Mouse (Mus musculus): ENCODE results near the gene Txnrd2. TPM values are rescaled to one million over a fixed set of nuclear protein-coding genes. Genes with fewer than 3 reads are reported as not detected.
A peak's percentile ranks its signal among the peaks of the same experiment; 100 is the strongest.

Gene Txnrd2
- polyA plus RNA-seq (2015; fragmentation: Nextera tagmentation; extraction: Ambion mirVana), result 34.0 and 35.5 TPM in 2 replicates

GRCm38 (mm10) chr16:18426215-18426791, at the start of gene Txnrd2:
Gene Txnrd2 (plus strand): TSS chr16:18426384.
- peak within 1 kb of the TSS; percentile 80 for H3K4me3 ChIP-seq
- no peaks in the 10 kb centered on the region for H3K9me3 ChIP-seq
- H3K27ac ChIP-seq, result peak within 1 kb of the TSS; percentile 74
- under 1% methylated on average over 52 of the region's 52 CpGs for WGBS
- H3K4me2 ChIP-seq, result peak within 1 kb of the TSS; percentile 81
- ATAC-seq (replicated peaks), result peak; percentile 88
- 0 out of 2 replicates have a peak, but pooled peaks cover 7% of the 10 kb centered on the region for H3K36me3 ChIP-seq (replicated peaks)
- peaks cover 26% of the 10 kb centered on the region for H3K4me1 ChIP-seq
- H3K9ac ChIP-seq, result peak within 1 kb of the TSS; percentile 82
- no peaks in the 10 kb centered on the region for H3K27me3 ChIP-seq (replicated peaks)

- H3K9ac ChIP-seq, result no peak overlapping the region
- no peak overlapping the region for H3K4me3 ChIP-seq
- ATAC-seq (replicated peaks), result no peak
- H3K27me3 ChIP-seq (replicated peaks), result no peaks in the 10 kb centered on the region
- H3K9me3 ChIP-seq, result no peaks in the 10 kb centered on the region
- no peak overlapping the region for H3K27ac ChIP-seq
- H3K4me1 ChIP-seq, result peaks cover 48% of the 10 kb centered on the region
- H3K36me3 ChIP-seq (replicated peaks), result no peaks in the 10 kb centered on the region
- H3K4me2 ChIP-seq, result no peak overlapping the region
- 26% methylated on average over 3 of the region's 3 CpGs for WGBS
Observed at GRCm38 (mm10) chr16:18377203-18377602, 49.0 kb upstream of the Txnrd2 start.

DNA sequence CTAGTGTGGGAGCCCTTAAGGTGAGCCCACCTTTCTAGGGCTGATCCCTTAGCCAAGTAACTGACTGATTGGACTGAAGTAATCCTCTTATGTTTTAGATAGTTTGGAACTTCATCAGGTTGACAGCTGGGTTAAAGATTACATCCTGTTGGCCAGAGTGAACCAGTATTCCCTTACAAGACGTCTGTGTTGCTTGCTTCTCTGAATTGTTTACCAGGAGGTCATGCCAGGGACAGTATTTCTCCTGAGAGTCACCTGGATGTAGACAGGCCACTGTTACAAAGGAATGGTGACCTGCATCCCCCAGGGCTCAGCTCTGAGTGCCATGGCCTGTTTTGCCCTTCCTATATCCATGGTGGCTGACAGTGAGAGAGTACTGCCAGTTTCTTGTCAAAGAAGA, 47.7 kb upstream of the Txnrd2 start:
- 26% methylated on average over 1 of the region's 1 CpGs for WGBS
- H3K36me3 ChIP-seq (replicated peaks), result no peaks in the 10 kb centered on the region
- no peak overlapping the region for H3K9ac ChIP-seq
- H3K4me1 ChIP-seq, result peaks cover 52% of the 10 kb centered on the region
- no peak overlapping the region for H3K4me2 ChIP-seq
- no peaks in the 10 kb centered on the region for H3K27me3 ChIP-seq (replicated peaks)
- no peak overlapping the region for H3K4me3 ChIP-seq
- no peak for ATAC-seq (replicated peaks)
- H3K27ac ChIP-seq, result no peak overlapping the region
- H3K9me3 ChIP-seq, result no peaks in the 10 kb centered on the region

DNA sequence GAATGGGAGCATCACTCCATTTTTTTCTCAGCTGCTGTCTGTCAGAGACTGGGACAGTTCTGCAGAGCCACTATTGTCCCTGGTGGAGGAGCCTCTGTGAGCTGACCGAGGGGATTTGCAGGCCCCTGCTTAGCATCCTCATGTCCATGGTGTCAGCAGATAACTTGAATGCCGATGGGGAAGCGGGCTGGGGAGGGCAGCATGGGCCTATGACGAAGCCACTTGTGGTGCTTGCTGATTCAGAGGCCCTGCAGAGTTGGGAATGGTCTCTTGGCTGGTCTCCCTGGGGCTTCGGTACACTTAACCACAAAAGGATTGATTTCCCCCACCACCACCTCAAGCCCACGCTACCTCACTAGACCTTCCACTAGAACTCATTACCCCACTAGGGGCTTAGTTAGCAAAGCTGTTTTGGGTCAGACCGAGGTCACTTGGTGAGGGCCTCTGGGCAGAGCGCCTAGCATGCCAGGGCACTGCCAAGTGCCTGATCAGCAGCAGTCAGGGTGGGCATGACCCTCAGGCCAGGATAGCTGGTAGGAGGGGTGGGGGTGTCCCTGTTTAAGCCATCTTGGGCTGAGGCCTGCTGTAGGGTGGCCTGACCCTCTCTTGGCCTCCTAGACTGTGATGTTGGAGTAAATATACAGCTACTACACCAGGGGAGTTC, 46.7 kb upstream of the Txnrd2 start:
- Histone ChIP-seq H3K4me1 (peaks cover 55% of the 10 kb centered on the region), H3K27me3 (replicated peaks) (no peaks in the 10 kb centered on the region), H3K4me3 (no peak overlapping the region), H3K36me3 (replicated peaks) (no peaks in the 10 kb centered on the region), H3K9ac (no peak overlapping the region), H3K27ac (peak overlapping the region; percentile 67), H3K9me3 (no peaks in the 10 kb centered on the region), H3K4me2 (no peak overlapping the region)
- ATAC-seq (replicated peaks), result peak; percentile 29; the same call in 1 of the 2 replicates
- WGBS, result 47% methylated on average over 8 of the region's 8 CpGs

DNA sequence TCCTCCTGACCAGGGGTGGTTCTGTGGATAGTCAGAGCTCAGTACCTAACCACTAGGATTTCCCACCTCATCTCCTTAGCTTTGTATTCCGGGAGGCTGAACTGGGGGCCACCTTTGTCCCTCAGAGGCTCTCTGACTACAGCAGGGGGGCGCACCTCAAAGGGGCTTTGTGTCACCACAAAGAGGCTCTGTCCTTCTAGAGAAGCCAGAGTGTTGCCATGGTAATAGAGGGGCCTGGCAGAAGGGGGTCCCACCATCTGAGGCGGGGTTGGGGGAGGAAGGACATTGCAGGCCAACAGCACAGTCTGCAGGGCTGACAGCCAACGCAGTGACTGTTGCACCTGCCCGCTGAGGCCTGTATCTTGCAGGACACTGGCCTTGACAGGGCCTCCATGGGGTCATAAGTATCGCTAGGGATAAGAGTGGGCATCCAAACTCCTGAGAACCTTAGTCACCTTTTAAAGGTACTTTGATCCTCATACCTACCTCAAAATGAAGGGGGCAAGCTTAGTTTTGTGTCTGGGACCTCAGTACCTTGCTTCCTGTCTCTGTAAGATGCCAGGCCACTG, 45.6 kb upstream of the Txnrd2 start:
- Histone ChIP-seq H3K27me3 (replicated peaks) (no peaks in the 10 kb centered on the region), H3K9me3 (no peaks in the 10 kb centered on the region), H3K27ac (peak overlapping the region; percentile 67), H3K4me2 (no peak overlapping the region), H3K4me3 (no peak overlapping the region), H3K4me1 (peaks cover 55% of the 10 kb centered on the region), H3K36me3 (replicated peaks) (no peaks in the 10 kb centered on the region), H3K9ac (no peak overlapping the region)
- ATAC-seq (replicated peaks), result peak; percentile 64
- 9% methylated on average over 6 of the region's 6 CpGs for WGBS

GRCm38 (mm10) chr16:18381621-18382258, 44.4 kb upstream of the Txnrd2 start:
- no peak overlapping the region for H3K4me2 ChIP-seq
- H3K9ac ChIP-seq, result no peak overlapping the region
- WGBS, result 41% methylated on average over 6 of the region's 6 CpGs
- no peaks in the 10 kb centered on the region for H3K9me3 ChIP-seq
- no peaks in the 10 kb centered on the region for H3K36me3 ChIP-seq (replicated peaks)
- H3K4me1 ChIP-seq, result peaks cover 54% of the 10 kb centered on the region
- no peak; the same call in 1 of the 2 replicates for ATAC-seq (replicated peaks)
- no peak overlapping the region for H3K4me3 ChIP-seq
- no peaks in the 10 kb centered on the region for H3K27me3 ChIP-seq (replicated peaks)
- peak overlapping the region; percentile 67 for H3K27ac ChIP-seq

DNA sequence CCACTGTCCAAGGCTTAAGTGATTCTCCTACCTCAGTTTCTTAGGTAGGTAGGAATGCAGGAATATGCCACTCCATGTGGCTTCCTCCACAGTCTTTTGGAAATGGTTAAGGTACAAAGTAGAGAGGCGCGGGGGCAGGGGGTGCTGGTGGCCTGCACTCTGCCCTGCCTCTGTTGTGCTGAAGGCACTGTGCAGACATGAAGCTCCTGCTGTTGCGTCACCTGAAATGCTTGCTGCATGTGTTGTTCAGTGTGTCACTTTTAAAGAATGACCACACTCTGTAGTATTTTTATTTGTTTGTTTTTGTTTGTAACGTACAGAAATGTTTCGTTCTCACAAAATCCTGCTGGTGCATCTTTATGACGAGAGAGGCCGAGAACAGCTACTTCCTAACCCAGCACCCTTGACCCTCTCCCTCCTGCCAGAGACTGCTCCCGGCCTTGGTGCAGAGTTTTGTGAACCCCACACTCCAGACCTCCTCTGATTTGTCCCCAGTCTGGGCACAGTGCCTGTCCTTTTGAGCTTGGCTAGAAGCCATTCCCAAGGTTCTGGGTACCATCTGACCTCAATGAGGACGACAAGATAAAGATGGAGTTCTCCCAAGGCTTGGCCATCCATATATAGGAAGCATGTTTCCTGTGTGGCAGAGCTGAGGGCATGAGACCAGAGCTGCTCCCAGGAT, 43.0 kb upstream of the Txnrd2 start:
- H3K9me3 ChIP-seq, result no peaks in the 10 kb centered on the region
- no peak overlapping the region for H3K4me2 ChIP-seq
- 77% methylated on average over 9 of the region's 9 CpGs for WGBS
- H3K36me3 ChIP-seq (replicated peaks), result no peaks in the 10 kb centered on the region
- H3K27me3 ChIP-seq (replicated peaks), result no peaks in the 10 kb centered on the region
- no peak overlapping the region for H3K27ac ChIP-seq
- no peak overlapping the region for H3K9ac ChIP-seq
- H3K4me1 ChIP-seq, result peaks cover 60% of the 10 kb centered on the region
- ATAC-seq (replicated peaks), result no peak
- H3K4me3 ChIP-seq, result no peak overlapping the region

- no peaks in the 10 kb centered on the region for H3K36me3 ChIP-seq (replicated peaks)
- 11% methylated on average over 3 of the region's 3 CpGs for WGBS
- no peaks in the 10 kb centered on the region for H3K27me3 ChIP-seq (replicated peaks)
- H3K27ac ChIP-seq, result no peak overlapping the region
- no peak overlapping the region for H3K4me2 ChIP-seq
- peaks cover 60% of the 10 kb centered on the region for H3K4me1 ChIP-seq
- ATAC-seq (replicated peaks), result no peak
- no peaks in the 10 kb centered on the region for H3K9me3 ChIP-seq
- H3K4me3 ChIP-seq, result no peak overlapping the region
- no peak overlapping the region for H3K9ac ChIP-seq
Observed at GRCm38 (mm10) chr16:18383756-18384155, 42.4 kb upstream of the Txnrd2 start.

- Histone ChIP-seq H3K36me3 (replicated peaks) (no peaks in the 10 kb centered on the region), H3K27ac (no peak overlapping the region), H3K9me3 (no peaks in the 10 kb centered on the region), H3K4me2 (no peak overlapping the region), H3K27me3 (replicated peaks) (no peaks in the 10 kb centered on the region), H3K4me1 (peaks cover 60% of the 10 kb centered on the region), H3K9ac (no peak overlapping the region), H3K4me3 (no peak overlapping the region)
- 64% methylated on average over 7 of the region's 7 CpGs for WGBS
- no peak for ATAC-seq (replicated peaks)
Observed at GRCm38 (mm10) chr16:18384211-18384610, 42.0 kb upstream of the Txnrd2 start.

GRCm38 (mm10) chr16:18384659-18385058, 41.5 kb upstream of the Txnrd2 start:
- 52% methylated on average over 8 of the region's 8 CpGs for WGBS
- Histone ChIP-seq H3K27me3 (replicated peaks) (no peaks in the 10 kb centered on the region), H3K4me1 (peaks cover 57% of the 10 kb centered on the region), H3K4me2 (no peak overlapping the region), H3K27ac (no peak overlapping the region), H3K36me3 (replicated peaks) (no peaks in the 10 kb centered on the region), H3K9ac (no peak overlapping the region), H3K9me3 (no peaks in the 10 kb centered on the region), H3K4me3 (no peak overlapping the region)
- ATAC-seq (replicated peaks), result no peak

- WGBS, result 58% methylated on average over 5 of the region's 5 CpGs
- peaks cover 49% of the 10 kb centered on the region for H3K4me1 ChIP-seq
Observed at GRCm38 (mm10) chr16:18385411-18385810, 40.8 kb upstream of the Txnrd2 start.

DNA sequence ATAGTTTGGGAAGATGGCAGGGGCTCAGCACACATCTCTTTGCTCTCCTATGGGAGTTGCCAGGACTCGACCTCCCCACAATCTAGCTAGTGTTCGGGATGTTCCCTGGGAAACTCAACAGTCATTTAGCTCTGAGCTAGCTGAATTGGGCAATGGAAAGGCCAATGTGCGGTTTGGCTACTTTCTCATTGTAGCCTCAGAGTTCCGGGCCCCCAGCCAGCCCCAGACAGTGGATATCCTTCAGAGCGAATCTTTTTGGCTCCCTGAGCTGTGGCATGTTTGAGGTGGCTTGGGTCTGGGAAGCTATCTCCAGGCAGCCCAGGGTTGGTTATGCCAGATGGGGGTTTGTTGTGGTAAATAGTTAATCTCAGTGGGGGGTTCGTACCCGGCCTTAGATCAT, 39.7 kb upstream of the Txnrd2 start:
- H3K27me3 ChIP-seq (replicated peaks), result no peaks in the 10 kb centered on the region
- H3K4me2 ChIP-seq, result no peak overlapping the region
- H3K9me3 ChIP-seq, result no peaks in the 10 kb centered on the region
- no peaks in the 10 kb centered on the region for H3K36me3 ChIP-seq (replicated peaks)
- 72% methylated on average over 7 of the region's 7 CpGs for WGBS
- H3K27ac ChIP-seq, result 0 out of 2 replicates have a peak overlapping the region, but pooled peaks have one; percentile 7
- no peak overlapping the region for H3K9ac ChIP-seq
- no peak for ATAC-seq (replicated peaks)
- no peak overlapping the region for H3K4me3 ChIP-seq
- peaks cover 39% of the 10 kb centered on the region for H3K4me1 ChIP-seq

More at GRCm38 (mm10) chr16:18385411-18385810, 40.8 kb upstream of the Txnrd2 start:
- Histone ChIP-seq H3K27me3 (replicated peaks) (no peaks in the 10 kb centered on the region), H3K4me2 (no peak overlapping the region), H3K27ac (no peak overlapping the region), H3K4me3 (no peak overlapping the region), H3K9ac (no peak overlapping the region), H3K9me3 (no peaks in the 10 kb centered on the region), H3K36me3 (replicated peaks) (no peaks in the 10 kb centered on the region)
- no peak for ATAC-seq (replicated peaks)

Measured in midbrain, embryonic 15.5 days (tissue).